11 mouse cellular contexts compared by ENCODE assay signal in the genomic region with DNA sequence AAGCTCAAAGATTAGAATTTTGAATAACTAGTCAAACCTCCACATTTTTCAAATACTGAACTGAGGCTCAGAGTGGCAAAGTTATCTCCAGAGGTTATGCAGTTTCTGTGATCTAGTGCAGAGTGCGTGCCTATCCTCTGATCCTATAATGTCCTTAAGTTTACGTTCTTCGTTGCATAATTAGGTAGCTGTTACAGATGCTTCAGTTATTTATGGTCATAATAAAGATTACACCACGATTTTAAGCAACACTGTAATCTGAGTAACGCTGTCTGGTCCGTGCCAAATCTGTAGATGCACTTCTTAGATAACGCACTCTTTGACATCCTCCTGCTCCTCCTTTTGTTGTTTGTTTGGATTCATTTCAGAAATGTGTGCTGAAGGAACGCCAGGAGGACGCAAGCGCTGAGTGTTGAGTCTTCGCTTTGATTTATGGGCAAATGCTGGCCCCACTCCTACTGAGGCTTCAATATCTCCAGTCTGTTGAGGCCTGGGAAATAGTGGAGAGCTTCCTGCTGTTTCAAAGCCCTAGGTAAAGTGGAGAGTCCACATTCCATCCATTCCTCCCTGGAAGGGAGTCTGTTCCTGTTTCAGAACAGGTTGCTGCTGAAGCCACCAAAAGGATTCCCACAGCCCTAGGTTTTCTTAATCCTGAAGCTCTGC. TPM values are rescaled to one million over a fixed set of nuclear protein-coding genes. Genes with fewer than 3 reads are reported as not detected.
DNase-seq lines count a peak whose midpoint lies in the region; ATAC-seq and TF ChIP-seq lines count a peak whose summit lies in the region.
"Had no signal": no experiment of that assay in that cellular context is flagged by ENCODE, and none has a peak within 500 bp of the region (broad histone marks: within the 10 kb centered on the region; RNA-seq: fewer than 3 reads in every experiment).

No protein-coding gene starts in this region.

- in situ Hi-C loops in ES-E14 (cut with MboI; ENCODE audit: low sequenced_read_pairs in 2 of 2, unreplicated experiment in 2 of 2): no loop called here

- ATAC-seq in intestine, embryonic 14.5 days (replicated peaks; ENCODE audit: low FRiP score, low TSS enrichment, low read depth): 0 out of 2 replicates have a peak, but pooled peaks have one; percentile 55
- ATAC-seq in monocyte, adult 5-6 weeks (replicated peaks; ENCODE audit: insufficient number of reproducible peaks, low FRiP score, low TSS enrichment, poor library complexity, severe bottlenecking): no peak

- no peak overlapping the region for H3K27ac ChIP-seq in ES-E14 (ENCODE audit: insufficient read depth, low read depth, low read length, poor library complexity, severe bottlenecking)
- no peak overlapping the region for H3K27ac ChIP-seq in intestine, embryonic 14.5 days (ENCODE audit: low read depth)
- H3K27ac ChIP-seq in midbrain, embryonic 10.5 days (replicated peaks): no peak overlapping the region
- H3K27ac ChIP-seq: layer of hippocampus, adult 2 months; limb, embryonic 15.5 days had no signal

- 14% methylated on average over 11 of the region's 11 CpGs for WGBS in intestine, embryonic 14.5 days
- WGBS in midbrain, embryonic 10.5 days: 67% methylated on average over 11 of the region's 11 CpGs

- 0 out of 2 replicates have a peak overlapping the region, but pooled peaks have one; percentile 8 for H3K4me2 ChIP-seq in intestine, embryonic 14.5 days (ENCODE audit: low read length)
- H3K4me2 ChIP-seq: limb, embryonic 15.5 days had no signal

- H3K9ac ChIP-seq in ES-E14 (ENCODE audit: insufficient read depth, low read depth, low read length, poor library complexity, severe bottlenecking): 0 out of 2 replicates have a peak overlapping the region, but pooled peaks have one; percentile 5
- H3K9ac ChIP-seq in intestine, embryonic 14.5 days (ENCODE audit: low read length): no peak overlapping the region
- H3K9ac ChIP-seq: limb, embryonic 15.5 days had no signal

- peaks cover 3 to 4% of the 10 kb centered on the region in 2 experiments; a peak in 3 of 4 replicates for H3K4me1 ChIP-seq in ES-E14 (ENCODE audit: control insufficient read depth in 2 of 2, insufficient read depth in 2 of 2, low read length in 2 of 2, poor library complexity in 1 of 2)
- H3K4me1 ChIP-seq in intestine, embryonic 14.5 days (replicated peaks; ENCODE audit: control insufficient read depth, insufficient read depth, low read length): 0 out of 2 replicates have a peak, but pooled peaks cover 3% of the 10 kb centered on the region
- H3K4me1 ChIP-seq in midbrain, embryonic 10.5 days: no peaks in the 10 kb centered on the region

- H3K27me3 ChIP-seq in intestine, embryonic 14.5 days (replicated peaks; ENCODE audit: control insufficient read depth, insufficient read depth, low read length): no peaks in the 10 kb centered on the region
- H3K27me3 ChIP-seq in midbrain, embryonic 10.5 days (ENCODE audit: low read depth, poor library complexity, severe bottlenecking): no peaks in the 10 kb centered on the region
- H3K27me3 ChIP-seq: limb, embryonic 15.5 days had no signal

- no peaks in the 10 kb centered on the region for H3K36me3 ChIP-seq in ES-E14 (ENCODE audit: control insufficient read depth, insufficient read depth, low read length, poor library complexity, severe bottlenecking)
- no peaks in the 10 kb centered on the region for H3K36me3 ChIP-seq in intestine, embryonic 14.5 days (ENCODE audit: control insufficient read depth, insufficient read depth, low read length)
- H3K36me3 ChIP-seq in midbrain, embryonic 10.5 days: no peaks in the 10 kb centered on the region
- H3K36me3 ChIP-seq: limb, embryonic 15.5 days had no signal

- no peak overlapping the region for H3K4me3 ChIP-seq in ES-E14 (ENCODE audit: insufficient read depth in 1 of 2, low read depth in 1 of 2, low read length in 2 of 2, poor library complexity in 1 of 2, severe bottlenecking in 1 of 2)
- H3K4me3 ChIP-seq in intestine, embryonic 14.5 days (ENCODE audit: low read depth, low read length): no peak overlapping the region
- no peak overlapping the region for H3K4me3 ChIP-seq in midbrain, embryonic 10.5 days
- H3K4me3 ChIP-seq: layer of hippocampus, adult 2 months; limb, embryonic 15.5 days had no signal

- DNase-seq in 416B (ENCODE audit: low read depth): peak; percentile 59
- DNase-seq in ES-E14 (ENCODE audit: low read depth, low spot score): no peak
- peak; percentile 52 for DNase-seq in intestine, embryonic 14.5 days (ENCODE audit: low spot score)
- DNase-seq in lung, postnatal 36 days: peak; percentile 69
- no peak for DNase-seq in thymus, postnatal 10 days (ENCODE audit: low spot score in 2 of 2)
- no peak for DNase-seq in midbrain, embryonic 10.5 days (ENCODE audit: low spot score)
- DNase-seq: heart, postnatal 36 days; right cerebral cortex, postnatal 4 days had no signal

- H3K9me3 ChIP-seq in ES-E14 (ENCODE audit: control insufficient read depth, insufficient read depth, low read depth, low read length): no peaks in the 10 kb centered on the region
- no peaks in the 10 kb centered on the region for H3K9me3 ChIP-seq in intestine, embryonic 14.5 days (ENCODE audit: control insufficient read depth, low read length)
- H3K9me3 ChIP-seq in midbrain, embryonic 10.5 days (replicated peaks): no peaks in the 10 kb centered on the region
- H3K9me3 ChIP-seq: limb, embryonic 15.5 days had no signal

TF ChIP-seq in ES-E14, 5 proteins besides CTCF, POLR2A, EP300 and RAD21:
- TF ChIP-seq ZC3H11A (IDR thresholded peaks at IDR 0.05; ENCODE audit: borderline replicate concordance, low read depth, low read length): no peak
- no peak for TF ChIP-seq MAFK (IDR thresholded peaks at IDR 0.05; ENCODE audit: insufficient read depth, low read depth, low read length)
- TF ChIP-seq ZNF384 (IDR thresholded peaks at IDR 0.05; ENCODE audit: low read depth, low read length): peak; percentile 78

RNA-seq across cellular contexts. Expression of gene Sema3e, which starts 32.2 kb away (rescaled TPM):
- total RNA-seq in ES-E14 (2012; rRNA removed): 24.6 and 25.9 TPM in 2 replicates
- polyA plus RNA-seq in intestine, embryonic 14.5 days (2014; fragmentation: Nextera tagmentation; extraction: Ambion mirVana): 1.6 and 2.3 TPM in 2 replicates
- polyA plus RNA-seq in midbrain, embryonic 10.5 days (2016; fragmentation: Nextera tagmentation; extraction: Ambion mirVana): 1.7 and 1.8 TPM in 2 replicates
- total RNA-seq in monocyte, adult 5-6 weeks (2017): 0.10 TPM in 2 of 3 replicates, not detected in the other

Comparison
In these comparisons a context has a peak if more than half of its experiments do, and no peak if none do; other contexts are left out.
1. DNase-seq: peak in 416B (single experiment), intestine, embryonic 14.5 days (single experiment) and lung, postnatal 36 days (single experiment); none in ES-E14 (single experiment), thymus, postnatal 10 days (0 of 2) and midbrain, embryonic 10.5 days (single experiment).
2. RNA of gene Sema3e, which starts 32.2 kb away (total RNA-seq): 24.6 to 25.9 TPM in ES-E14; 0.10 TPM in monocyte, adult 5-6 weeks; every median in the first group is over 10 times any median in the second.